Mouse (Mus musculus) gastrocnemius, postnatal 4 days (tissue): ENCODE data around the gene Tmprss3. TPM values are rescaled to one million over a fixed set of nuclear protein-coding genes. Genes with fewer than 3 reads are reported as not detected.
A peak's percentile ranks its signal among the peaks of the same experiment; 100 is the strongest.

ENCODE experiments used
- DNase-seq, 2 experiments: peaks; one replicate each; pipeline ENCODE4 v3.0.0; 2021 to 2022; ENCODE audit warnings: low spot score in 2 of 2, mixed read lengths in 2 of 2
- total RNA-seq, 2 experiments: library from RNA; stranded (reverse); gene quantifications; 2 replicates each; pipeline ENCODE4 v1.2.3; 2021

Tmprss3 gene
- total RNA-seq, 2 experiments from 2014 or later: not detected

DNA sequence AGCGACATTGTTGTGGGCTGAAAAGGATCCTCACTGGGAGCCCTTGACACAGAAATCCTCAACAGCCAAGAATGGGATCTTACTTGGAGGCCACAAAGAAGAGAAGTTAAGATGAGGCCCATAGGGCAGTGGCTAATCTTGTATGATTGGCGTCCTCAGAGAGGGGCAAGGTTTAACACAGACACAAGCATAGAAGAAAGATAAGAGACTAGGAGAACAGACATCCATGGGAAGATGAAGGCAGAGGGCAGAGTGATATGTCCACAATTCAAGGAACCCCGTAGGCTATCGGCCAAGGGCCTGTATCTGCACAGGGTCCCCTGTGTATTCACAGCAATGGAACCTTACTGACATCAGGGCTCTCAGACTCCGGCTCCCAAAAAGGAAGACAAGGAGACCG lies 3.6 kb downstream of the Tmprss3 start:
- no peak for DNase-seq

DNA sequence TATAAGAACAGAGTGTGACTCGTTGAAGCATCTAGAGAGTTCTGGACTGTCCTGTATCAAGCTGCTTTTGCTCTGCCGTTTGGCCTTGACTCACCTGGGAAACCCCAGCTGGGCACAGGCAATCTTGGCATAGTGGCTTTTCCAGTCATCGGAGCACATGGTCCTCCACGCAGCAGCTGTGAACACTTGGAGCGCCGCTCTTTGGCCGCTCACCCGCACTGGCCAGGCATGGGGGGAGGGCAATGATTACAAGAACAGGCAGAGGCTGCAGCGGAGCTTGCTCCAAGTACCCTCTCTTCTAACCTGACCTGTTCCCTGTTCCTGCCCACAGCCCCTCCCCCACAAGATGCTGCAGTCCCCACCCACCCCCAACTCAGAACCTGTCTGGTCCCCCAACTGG lies 5.4 kb downstream of the Tmprss3 start:
- no peak for DNase-seq

GRCm38 (mm10) chr17:31192663-31193062 lies 6.1 kb downstream of the Tmprss3 start:
- DNase-seq: no peak

GRCm38 (mm10) chr17:31191825-31192224 lies 7.0 kb downstream of the Tmprss3 start:
- DNase-seq: no peak

DNA sequence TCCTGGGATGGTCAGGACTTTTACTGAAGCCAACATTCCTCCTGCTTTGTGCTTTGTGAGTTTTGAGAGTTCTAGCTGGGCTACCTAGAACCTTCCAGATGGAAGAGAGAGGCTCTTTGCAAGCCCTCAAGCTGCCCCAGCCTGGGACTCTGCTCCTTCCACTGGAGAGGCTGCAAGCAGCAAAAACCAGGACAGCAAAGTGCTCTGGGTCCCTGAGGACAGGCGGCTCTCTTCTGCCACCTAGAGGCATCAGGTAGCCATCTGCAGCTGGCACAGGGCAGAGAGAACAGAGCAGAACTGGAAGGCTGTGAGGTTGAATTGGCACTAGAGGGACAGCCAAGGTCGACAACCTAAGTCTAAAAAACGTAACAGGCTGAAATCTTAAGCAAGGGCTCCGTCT lies 11.4 kb downstream of the Tmprss3 start:
- DNase-seq: peak in 1 of 2 experiments; percentile 58

- DNase-seq: no peak
These were observed 14.3 kb downstream of the Tmprss3 start for GRCm38 (mm10) chr17:31184269-31184990.

DNA sequence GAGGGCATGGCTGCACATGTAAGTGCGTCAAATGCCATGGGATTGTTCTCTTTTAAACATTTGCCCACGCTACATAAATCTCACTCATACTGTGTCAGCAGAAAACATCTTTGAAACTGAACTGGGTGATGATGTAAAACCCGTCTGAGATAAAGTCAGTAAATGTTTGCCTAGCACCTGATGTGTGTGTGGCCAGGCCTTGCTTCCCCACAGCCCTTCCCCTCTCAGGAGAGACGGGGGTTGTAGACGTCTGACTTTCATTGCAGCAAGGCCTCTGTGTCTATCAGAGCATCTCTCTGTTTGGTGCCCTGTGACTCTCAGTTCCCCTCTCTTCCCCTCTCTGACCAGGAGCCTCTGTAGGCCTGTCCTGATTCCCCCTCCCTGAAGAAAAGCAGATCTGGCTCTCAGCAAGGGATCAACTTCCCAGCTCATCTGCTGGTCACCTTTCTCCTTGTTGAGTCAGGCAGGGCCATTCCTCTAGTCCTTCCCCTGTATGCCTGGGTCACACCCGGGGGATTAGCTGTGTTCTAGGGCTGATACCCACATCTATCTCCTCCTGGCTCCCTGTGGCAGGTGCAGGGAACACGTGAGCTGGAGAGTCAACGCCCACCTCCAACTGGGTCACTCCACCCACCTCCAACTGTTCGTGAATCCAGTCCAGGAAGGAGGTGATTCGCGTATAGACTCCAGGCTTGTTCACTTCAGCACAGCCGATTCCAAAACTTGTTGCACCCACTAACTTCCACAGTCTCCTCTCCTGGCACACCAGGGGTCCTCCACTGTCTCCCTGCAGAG lies 15.4 kb downstream of the Tmprss3 start:
- DNase-seq: no peak

DNA sequence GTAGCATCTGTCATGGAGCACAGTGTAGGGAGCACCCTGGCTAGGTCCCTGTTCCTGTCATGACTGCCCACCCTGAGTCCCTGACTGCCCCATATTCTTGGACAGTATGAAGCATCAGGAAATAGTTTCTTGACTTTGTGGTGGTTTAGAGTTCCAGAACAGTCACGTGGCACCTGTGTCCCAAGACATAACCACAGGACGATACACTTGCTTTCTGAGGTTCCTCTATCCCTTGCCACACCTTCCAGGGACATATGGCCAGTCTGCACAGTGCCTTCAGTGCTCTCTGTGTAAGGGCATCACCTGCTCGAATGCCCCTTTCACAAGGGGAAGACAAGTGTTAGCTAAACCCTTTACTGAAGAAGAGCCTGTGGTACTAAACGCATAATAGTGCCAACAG lies 17.3 kb downstream of the Tmprss3 start:
- DNase-seq: no peak

DNA sequence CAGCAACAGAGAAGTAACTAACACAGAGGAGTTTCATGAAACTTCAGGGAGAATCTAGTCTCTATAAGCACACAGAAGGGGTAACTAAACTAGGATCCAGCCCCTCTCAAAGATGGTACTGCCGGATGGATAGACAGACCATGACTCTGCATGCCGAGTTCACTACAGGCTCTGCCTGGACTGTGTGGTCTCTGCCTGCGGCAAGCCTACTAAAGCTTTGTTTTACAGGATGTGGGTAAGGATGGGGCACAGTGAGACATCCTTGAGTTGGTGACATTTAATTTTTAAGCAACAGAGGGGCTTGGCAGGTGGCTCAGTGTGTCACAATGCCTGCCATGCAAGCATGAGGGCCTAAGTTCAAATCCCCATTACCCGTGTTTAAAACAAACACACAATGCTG lies 22.5 kb downstream of the Tmprss3 start:
- no peak for DNase-seq

- DNase-seq: no peak
These were observed 29.0 kb downstream of the Tmprss3 start for GRCm38 (mm10) chr17:31169796-31170195.

- DNase-seq: no peak
These were observed 33.6 kb downstream of the Tmprss3 start, which contains the start of gene Tff1 for GRCm38 (mm10) chr17:31165127-31165526. TSS of gene Tff1 (minus strand) at chr17:31165277.

DNA sequence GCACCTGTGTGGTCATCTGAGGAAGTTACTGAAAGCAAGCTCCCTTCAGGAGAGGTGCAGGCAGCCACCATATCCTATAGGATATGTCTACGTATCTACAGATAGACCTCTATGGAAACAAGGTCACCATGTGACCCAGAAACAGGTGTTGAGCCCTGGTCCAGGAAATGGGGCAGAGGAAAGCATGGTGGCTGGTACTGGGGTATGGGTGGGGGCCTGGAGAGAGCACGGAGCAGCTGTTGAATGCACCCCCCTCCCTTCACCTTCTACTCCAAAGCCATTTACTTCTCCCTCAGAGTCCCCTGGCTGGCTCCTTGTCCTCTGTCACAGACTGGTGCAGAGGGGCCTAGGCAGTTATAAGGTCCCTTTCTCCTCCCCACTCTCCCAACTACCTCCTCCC lies 35.0 kb downstream of the Tmprss3 start:
- no peak for DNase-seq

DNA sequence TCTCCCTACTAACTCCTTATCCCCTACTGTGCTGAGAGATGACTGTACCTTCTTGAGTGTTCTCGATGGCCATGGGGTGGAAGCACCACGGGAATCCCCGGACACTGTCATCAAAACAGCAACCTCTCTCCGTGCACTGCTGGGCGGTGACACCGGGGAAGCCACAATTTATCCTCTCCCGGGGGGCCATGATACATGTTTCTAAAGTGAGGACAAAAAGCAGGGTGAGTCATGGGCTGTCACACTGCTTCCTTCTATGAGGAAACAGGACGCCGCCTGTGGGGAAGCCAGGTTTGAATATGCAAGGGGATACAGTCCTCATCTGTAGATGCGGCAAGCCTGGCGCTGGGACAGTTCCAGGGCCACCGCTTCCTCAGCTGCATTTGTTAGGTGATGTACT lies 36.2 kb downstream of the Tmprss3 start:
- no peak for DNase-seq

DNA sequence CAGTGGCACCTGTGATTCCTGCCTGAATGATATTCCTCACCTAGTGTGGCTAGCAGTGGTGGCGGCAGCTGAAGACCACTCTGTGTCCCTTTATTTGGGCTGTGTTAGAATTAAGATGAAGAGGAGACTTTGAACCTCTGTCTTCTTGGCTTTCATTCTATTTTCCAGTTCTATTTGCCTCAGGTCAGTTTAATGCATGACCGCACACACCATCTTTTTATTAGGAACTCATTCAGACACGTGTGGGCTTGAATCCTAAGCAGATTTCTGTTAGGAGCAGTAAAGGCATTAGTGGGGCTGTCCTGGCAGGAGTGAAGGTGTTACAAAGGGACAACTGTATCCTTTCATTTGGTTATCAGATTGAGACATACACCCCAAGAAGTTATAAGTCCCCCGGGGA lies 38.5 kb downstream of the Tmprss3 start:
- DNase-seq: no peak

DNA sequence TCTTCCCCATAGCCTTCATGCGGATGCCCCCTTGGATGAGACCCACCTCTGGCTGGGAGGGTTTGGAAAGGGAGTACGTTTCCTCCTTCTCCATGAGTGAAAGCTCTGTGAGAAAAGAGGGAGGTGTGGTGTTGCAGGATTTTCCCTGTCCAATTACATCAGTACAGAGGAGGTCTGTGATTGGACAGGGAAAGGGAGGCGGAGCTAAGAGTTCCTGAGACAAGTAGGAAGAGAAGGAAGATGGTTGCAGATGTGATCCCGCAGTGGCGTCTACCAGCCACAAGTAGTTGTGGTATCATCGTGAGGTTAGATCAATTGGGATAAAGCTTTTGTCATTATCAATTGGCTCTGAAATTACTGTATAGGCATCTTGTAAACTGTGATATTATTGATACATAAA lies 40.9 kb downstream of the Tmprss3 start:
- no peak for DNase-seq

DNA sequence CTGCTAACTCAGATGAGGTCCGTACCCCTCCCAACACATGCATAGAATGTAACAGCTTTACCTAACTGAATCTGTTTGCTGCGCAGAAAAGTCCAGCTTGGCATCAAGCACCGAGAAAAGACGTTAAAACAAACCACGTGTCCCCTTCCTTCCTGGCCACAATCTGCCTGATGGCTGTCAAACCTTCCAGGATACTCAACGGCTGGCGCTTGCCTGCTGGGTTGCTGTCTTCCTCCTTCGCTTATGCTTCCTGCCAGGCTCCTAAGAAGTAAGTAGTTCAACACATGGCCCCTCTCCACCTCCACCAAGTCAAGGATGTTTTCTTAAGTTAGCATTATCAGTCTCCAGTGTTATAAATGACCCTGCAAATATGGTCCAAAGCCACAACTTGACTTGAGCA lies 45.0 kb downstream of the Tmprss3 start:
- no peak for DNase-seq

GRCm38 (mm10) chr17:31152966-31153499 lies 45.7 kb downstream of the Tmprss3 start:
- DNase-seq: no peak

GRCm38 (mm10) chr17:31152512-31152911 lies 46.3 kb downstream of the Tmprss3 start:
- DNase-seq: no peak

- no peak for DNase-seq
These were observed 52.8 kb downstream of the Tmprss3 start for GRCm38 (mm10) chr17:31145998-31146397.

GRCm38 (mm10) chr17:31144040-31145037 lies 54.4 kb downstream of the Tmprss3 start, which contains the start of gene Tff2:
TSS of gene Tff2 (minus strand) at chr17:31144282.
- no peak for DNase-seq

DNA sequence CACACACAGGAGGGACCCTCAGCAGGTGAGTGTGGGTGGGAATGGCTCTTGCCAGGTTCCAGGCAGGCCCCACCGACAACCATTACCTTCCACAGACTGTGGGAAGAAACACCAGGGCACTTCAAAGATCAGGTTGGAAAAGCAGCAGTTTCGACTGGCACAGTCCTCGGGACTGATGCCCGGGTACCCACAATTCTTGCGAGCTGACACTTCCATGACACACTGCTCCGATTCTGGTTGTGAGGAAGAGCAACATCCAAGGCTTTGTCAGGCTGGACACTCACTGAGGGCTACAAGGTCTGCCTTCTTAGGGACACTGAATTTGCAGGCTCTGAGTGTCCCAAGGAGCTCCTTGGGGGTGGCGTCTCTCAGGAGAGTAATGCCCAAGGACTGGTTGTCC lies 56.7 kb downstream of the Tmprss3 start:
- DNase-seq: no peak
